Mouse (Mus musculus): ENCODE data around the gene Fgd2. TPM values are rescaled to one million over a fixed set of nuclear protein-coding genes. Genes with fewer than 3 reads are reported as not detected.
"Not testable (repeated sequence)": the region's sequence is repeated elsewhere in the genome, so short reads cannot be mapped to it uniquely, and the experiment has no call there.

The Fgd2 gene
- polyA plus RNA-seq, 3 experiments from 2014 or later, result 1.5 to 3.3 TPM; not detected in 1

DNA sequence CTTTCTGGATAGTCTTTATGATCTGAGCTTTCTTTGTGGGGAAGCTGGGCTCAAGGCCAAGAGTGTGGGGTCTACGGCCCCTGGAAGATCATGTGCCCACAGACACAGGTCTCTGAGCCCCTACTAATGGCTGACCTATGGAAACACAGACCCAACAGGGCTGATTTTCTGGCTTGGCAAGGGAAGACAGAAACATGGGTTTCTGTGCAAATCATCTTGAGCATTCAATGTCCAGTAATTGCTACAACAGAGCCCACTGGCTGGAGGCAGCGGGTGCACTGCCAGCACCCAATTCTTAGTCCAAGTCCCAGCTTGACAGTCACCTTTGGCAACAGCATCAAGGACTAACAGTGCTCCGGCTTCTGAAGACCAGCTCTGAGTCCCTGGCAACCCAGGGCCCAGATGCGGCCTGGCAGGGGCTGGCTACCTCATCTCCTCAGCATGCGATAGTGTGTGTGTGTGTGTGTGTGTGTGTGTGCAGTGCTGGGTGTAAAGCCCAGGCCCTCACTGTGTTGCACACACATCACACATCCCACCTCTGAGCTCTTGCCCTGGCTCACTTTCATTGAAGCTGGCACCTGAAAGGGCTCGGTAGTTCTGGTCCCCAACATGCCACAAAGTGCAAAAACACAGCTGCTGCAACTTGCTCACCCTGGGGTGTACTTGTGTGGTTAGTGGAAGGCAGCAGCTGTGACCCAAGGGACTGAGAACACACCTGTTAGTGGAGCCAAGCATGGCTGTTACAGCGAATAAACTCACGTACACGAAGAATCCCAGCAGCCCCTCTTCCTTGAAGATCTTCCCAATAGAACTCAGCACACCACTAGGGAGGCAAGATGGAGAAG, 22.5 kb upstream of the Fgd2 start:
- ATAC-seq, result no peak

DNA sequence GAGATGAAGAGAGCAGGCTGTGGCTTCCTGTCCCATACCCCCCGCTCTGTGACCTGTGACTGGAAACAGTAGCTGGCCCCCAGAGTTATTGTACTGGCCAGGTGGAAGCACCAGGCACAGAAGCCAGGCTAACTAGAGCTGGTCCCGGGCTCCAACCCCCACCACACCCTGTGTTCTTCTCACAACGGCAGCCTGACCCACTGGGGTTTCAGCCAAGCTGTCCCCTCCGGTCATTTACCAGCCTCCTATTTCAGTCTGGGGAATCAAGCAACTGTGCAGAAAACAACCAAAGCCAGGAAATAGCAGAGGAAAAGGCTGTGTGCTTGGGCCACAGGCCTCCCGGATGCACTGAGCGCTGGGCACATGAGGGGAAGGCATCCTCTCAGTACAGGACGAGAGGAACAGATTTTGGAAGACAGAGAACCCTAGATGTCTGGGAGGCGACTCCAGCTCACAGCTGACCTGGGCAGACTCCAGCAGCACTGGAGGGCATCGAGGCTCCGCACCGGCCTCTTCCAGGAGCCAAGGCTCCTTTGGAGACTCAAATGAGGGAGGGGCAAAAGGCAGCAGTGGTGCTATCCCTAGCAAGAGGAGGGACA, 21.4 kb upstream of the Fgd2 start:
- ATAC-seq, result no peak

DNA sequence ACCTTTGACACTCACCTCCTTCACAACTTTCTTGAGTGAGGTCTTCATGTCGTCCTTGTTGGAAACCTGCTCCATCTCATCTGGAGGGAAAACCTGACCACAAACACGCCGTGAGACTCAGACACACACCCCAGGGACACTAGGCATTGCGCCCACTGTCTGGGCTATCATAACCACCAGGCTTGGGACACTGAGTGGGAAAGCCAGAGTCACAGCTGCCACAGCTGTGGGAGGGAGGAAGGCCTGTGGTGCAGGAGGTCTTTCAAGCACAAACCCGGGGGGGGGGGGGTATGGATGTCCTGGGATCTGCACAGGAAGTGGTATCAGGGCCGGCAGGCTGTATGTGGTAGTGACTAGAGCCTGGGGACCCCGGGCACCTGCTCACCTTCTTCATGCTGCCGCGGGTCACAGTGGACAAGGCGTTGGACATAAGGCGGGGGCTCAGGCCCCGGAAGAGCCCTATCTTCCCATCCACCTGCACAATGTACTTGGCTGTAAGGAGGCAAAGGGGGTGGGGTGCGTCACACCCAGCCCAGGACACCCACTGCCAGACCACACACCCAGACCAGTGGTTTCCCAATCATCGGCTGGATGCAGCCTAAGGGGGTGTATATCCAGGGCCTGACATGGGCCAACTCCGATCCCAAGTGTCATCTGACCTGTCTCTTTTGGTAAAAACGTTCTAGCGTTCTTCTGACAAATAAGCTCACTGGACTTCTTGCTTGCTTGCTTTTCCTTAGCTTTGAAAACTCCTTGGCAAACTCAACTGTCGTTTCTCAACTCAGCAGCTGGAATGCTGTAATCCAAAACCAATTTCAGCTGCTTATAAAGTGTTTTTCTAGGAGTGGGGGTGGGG, 20.1 kb upstream of the Fgd2 start:
- no peak for ATAC-seq

DNA sequence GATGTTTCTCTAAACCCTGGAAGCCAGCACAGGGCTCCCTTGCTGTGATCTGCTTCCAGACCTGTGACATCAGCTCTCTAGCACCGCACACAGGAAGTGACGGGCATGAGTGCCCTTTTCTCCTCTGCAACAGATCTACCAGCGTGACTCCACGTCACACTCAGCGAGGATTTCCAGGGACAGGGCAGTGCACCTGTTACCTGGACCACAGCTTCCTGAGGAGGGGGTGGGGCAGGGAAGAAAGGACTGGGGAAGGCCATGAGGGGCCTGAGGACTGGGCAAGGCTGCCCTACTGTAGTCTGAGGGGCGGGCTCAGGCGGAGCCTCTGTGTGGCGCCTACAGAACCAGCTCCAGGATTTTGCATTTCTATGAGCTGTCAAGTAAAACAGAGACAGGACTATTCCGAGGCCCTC, 19.1 kb upstream of the Fgd2 start:
- ATAC-seq, result no peak

DNA sequence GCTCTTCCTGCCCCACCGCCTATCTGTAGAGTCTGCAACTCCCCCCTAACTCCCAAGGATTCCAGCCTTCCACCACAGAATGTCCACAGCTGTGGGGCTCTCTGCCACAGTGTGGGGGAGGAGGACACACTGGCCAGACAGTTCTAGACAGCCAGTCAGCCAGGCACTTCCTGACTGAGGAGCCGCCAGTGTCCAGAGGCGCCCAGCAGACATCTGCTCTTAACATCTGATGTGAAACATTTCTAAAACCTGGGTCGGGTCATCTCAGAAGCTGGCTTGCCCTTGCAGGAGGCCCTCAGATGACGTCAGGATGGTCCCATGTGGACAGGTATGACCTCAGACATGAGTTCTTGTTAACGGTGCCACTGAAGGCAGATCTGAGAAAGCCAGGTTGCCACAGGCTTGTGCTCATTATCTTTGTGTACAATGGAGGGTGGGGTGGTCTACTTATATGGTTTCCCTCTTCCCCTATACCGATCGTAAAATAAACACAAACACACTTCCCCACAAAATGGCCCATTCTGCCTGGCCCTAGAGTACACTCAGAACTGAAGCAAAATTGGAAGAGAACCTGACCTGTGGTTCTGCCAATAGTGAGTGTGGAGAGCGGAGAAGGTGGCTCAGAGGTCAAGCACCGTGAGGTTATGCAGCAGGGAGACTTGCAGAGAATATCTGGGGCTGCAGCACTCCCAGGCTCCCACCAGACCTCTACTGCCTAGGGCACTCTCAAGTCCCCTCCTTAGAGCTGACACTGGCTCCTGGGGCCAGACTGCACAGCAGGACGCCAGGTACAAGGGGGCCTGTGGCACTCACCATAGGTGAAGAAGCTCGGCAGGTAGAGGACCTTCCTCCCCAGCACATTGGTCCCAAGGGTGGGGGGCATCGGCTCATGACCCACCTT, 18.5 kb upstream of the Fgd2 start:
- ATAC-seq, result no peak

DNA sequence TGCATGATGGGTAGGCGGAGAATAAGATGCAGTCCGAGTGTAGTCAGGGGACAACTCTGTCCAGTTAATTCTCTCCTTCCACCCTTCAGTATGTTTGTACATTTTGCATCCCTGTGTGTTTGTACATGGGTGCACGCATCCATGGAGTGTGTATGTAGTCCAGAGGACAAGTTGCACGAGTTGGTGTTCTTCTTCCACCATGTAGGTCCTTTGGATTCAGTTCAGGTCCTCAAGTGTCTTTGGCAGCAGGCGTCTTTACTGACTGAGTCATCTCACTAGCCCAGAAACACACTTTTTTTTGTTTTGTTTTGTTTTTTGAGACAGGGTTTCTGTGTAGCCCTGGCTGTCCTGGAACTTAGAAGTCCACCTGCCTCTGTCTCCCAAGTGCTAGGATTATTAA, 17.5 kb upstream of the Fgd2 start:
- ATAC-seq, result no peak

DNA sequence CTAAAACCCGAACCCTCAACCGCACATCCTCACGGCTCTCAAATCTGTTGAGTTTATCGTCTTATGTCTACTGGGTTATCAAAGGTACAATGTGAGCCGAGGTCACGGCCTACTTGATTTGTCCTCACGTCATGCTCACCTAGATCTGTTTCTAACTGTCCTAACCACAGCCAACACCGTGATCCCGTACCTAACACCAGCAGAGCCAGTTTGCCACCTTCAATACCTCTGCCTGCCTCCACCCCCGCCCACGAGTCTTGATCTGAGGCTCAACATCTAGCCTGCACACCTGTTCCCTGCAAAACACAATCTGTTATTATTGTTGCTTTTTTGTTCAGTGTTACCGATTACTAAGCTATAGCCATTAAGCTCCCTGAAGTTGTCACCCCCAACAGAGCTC, 15.4 kb upstream of the Fgd2 start:
- no peak for ATAC-seq

DNA sequence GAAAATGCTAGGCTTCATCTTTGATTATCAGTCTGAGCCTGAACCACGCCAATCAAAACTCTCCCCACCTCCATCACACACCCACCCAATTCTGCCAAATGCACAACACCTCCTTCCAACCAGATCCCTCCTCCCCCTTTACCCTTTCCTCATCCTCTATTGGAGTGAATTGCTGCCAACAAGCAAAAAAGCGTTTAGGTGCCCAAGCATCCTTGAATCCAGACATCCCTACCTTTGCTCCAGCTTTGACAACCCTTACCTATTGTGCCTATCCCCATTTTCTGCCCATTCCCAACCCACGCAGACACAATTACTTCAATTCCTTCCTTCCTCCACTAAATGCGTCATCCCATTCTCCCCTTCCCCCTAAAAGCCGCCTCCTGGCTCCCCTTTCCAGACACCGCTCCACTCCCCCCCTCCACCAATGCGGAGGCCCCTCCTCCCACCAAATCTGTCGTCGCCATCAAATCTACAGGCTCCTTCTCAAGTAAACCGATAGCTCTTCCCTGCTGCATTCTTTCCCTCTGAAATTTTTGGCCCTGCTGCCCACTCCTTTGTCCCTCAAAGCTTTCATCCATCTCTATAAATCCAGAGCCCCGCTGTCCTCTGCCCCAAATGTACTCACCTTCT, 14.1 kb upstream of the Fgd2 start:
- ATAC-seq, result no peak

DNA sequence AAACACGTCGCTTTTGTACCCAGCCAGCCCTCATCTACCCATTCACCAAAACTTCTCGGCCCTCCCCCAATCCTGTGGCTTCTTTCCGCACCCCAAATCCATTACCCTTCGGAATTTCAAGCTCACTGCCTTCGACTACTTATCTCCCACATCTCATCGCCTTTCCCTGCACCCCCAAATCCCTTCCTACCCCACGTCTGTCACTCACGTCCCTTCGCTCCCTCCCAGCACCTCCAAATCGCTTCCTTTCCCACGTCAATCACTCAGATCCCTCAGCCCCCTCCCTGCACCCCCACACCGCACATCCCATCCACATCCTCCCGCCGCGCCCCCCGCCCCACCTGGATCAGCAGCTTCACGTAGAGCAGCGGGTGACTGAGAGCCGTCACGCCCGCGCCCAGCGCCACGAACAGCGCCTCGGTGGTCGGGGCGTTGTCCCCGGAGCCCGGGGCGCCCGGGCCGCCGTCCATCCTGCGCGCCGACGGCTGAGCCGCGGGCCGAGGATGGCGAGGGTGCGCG, 13.5 kb upstream of the Fgd2 start:
- ATAC-seq, result peak; percentile 17

DNA sequence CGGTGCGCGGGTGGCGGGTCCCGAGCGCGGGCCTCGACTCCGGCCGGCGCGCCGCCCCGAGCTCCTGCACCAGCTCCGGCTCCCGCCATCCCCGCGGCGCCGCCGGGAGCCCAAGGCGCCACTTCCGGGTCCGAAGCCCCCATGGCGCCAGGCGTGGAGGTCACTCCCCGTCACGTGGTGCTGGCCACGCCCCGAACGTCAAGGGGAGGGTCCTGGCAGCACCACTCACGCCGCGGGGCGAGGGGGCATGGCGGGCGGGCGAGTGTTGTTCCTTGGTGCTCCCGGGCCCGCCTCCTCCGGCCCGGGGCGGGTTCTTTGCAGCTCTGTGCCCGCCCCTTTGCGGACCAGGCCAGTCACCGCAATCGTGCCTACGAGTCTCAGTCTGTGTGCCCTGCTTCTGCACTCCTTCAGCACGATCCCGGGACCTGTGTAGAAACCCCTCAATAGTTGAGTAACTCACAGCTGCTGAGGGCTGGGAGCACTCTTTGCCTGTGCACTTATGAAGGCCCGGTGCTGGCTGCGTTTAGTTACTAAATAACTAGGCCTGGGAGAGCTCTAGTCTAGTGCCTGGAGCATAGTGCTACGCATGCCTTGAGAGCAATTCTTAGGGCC, 13.0 kb upstream of the Fgd2 start, which contains the start of gene Mtch1:
Mtch1 (minus strand) TSS at position 290 of the 612 bp plus-strand sequence.
- peak; percentile 90 for ATAC-seq

DNA sequence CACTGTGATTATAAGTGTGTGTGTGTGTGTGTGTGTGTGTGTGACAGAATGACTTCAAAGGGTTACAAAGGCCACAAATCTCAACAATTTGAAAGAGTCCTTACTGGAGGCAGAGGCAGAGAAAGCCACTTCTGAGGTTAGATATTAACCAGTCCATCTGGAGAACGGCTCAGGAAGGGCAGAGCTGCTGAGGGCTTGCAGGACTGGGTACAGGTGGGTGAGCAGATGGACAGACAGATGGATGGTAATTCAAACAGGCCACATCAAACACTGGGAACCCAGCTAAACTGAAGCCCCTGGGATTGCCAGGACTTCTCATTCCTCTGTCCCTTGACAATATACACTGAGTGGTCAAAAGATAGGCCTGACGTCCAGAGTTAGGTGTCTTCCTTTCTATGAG, 11.7 kb upstream of the Fgd2 start:
- ATAC-seq, result no peak

DNA sequence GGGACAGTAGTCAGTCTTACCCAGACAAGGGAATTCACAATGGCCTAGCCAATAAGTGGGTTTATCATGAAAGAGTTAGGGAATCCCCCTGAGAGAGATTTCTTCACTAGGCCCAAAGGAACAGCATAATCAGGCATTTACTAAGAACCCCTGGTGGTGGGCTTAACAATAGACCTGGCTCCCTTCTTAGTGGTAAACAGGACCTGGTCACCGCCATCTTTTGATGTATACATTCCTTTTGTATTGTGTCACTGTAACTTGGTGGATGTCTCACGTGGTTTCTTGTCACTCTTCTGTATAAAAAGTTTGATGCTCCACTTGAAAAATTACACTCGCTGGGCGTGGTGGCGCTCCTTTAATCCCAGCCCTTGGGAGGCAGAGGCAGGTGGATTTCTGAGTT, 9.7 kb upstream of the Fgd2 start:
- not testable (repeated sequence) for ATAC-seq

DNA sequence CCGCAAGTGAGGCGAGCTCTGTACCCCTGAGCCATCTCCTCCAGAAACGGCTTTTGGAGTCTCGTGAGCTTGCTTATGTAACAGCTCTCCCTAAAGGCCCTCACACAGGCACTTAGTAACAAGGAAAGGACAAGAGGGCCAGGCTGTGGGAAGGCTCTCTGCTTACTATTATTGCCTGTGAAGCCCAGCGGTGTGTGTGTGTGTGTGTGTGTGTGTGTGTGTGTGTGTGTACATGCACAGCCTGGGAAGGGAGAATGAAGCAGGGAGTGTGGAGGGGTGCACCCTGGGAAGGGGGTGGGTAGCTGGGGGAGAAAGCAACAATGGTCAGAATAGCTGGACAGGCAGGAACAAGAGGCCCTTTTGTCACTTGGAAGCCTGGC, 5.3 kb upstream of the Fgd2 start:
- ATAC-seq, result no peak

DNA sequence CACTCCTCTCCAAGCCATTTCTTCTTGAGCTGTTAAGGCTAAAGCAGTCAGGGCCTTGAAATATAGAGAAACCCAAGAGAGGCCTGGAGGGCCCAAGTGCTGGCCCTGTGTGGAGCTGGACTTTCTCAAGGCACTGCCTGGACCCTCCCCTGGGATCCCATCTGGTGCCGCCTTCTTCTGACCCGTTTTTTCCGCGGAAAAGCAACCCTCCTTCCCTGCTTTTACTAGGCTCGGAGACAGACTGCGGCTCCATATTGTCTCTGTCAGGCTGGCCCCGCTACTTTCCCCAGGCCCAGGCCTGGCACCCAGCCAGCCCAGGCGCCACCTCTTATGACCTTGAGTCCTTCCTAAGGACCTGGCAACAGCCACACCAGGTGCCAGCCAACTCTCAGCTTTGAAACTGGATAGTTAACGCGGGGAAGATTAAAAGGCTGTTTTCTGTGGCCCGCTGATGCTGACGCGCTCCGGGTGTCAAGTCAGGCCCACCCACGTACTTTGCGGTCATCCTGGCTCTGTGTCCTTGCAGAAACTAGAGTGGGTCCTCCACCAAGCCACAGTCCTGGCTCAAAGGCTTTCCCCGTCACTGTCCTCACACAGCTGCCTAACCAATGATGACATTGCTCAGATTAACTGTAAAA, 4.8 kb upstream of the Fgd2 start:
- ATAC-seq, result no peak

DNA sequence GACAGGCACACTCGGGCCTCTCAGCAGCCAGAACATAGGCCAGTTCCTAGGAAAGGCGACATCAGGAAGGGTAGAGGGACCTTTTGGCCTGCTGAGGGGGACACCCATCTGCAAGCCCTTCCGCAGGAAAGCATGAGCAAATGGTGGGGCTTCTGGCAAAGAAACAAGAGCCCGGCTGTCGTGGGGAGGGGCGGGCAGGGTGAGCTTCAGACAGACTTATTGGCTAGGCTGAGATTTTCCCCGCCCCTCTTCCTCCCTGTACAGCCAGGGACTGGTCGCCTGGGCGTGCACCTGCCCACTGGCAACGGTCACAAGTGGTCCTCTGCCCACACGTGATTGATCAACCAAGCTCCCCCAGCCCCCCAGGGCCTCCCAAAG, 4.2 kb upstream of the Fgd2 start:
- ATAC-seq, result no peak

DNA sequence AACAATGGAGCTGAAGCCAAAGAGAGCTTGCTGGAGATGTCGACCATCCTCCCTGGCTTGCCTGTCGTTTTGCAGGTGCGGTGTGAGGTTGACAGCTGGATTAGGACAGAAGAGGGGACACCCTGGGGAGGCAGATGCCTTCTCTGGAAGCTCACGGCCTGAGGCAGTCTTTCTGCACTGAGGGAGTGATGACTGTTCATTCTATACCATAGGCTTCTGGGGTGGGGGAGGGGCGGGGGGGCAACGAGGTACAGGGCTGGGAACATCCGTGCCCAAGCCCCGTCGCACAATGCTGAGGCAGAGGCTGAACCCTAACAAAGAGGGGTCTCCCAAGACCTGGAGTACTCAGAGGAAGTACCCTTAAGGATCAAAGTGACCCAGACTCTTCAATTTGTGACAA, 3.8 kb upstream of the Fgd2 start:
- ATAC-seq, result no peak

DNA sequence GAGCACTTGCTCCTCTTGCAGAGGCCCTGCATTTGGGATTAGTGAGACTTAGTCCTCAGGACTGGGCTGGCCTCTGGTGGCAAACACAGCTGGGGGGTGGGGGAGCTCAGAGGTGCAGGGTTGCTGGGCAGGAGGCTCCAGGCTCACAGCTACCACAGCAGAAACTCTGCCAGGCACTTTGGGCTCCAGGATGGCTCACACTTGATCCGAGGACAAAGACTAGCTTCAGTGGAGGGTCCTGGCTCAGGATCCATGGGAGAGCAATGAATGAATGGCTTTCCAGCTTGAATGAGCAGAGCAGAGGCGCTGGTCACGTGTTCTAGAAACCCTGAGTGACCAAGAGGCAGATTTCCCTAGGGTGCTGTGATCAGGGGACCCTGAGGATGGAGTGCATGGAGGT, 1.8 kb upstream of the Fgd2 start:
- no peak for ATAC-seq

DNA sequence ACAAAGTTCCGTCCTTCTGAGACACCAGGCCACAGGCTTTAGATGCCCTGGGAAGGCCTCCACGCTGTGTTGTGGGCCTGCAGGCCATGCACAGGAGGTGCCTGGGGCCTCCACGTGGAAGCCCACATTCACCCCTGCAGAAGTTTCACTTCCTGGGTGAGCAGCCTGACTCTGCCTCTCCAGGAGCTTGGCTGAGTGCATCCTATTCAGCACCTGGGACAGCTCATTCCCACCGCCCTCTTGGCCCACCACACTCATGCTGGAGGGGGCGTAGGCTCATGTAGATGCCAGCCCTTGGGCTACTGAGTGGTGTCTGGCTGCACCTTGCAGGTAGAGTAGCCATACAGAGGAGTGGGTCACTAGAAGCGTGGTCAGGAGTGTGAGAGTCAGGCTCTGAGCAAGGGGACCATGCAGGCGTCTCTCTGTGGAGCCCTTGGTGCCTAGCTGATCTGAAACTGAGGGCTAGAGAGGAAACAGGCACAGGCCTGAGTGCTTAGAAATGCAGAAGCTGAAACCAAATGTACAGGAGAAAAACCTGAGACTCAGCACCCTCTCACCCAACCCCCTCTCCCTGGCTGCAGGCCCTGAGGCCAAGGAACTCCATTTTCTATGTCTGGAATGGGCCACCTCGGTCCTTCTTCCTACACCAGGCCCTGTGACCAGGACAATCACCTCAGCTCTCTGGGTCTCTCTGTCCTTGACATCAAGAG, 1.4 kb downstream of the Fgd2 start:
- no peak for ATAC-seq

DNA sequence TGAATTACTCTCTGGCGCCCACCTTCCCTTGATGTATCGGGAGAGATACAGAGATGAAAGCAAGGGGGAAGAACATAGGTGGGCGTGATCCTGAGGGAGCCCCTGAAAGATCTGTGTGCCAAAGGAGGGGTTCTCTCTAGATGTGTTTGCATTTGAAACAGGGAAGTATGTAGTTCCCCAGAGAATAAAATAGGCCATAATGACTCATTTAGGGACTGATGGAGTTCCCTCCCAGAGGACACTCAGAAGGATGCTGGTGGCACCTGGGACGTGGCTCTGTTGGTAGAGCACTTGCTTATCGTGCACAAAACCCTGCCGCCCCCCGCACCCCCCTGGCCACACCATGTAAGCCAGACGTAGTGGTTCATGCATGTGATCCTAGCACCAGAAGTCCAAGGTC, 2.4 kb downstream of the Fgd2 start:
- ATAC-seq, result no peak

DNA sequence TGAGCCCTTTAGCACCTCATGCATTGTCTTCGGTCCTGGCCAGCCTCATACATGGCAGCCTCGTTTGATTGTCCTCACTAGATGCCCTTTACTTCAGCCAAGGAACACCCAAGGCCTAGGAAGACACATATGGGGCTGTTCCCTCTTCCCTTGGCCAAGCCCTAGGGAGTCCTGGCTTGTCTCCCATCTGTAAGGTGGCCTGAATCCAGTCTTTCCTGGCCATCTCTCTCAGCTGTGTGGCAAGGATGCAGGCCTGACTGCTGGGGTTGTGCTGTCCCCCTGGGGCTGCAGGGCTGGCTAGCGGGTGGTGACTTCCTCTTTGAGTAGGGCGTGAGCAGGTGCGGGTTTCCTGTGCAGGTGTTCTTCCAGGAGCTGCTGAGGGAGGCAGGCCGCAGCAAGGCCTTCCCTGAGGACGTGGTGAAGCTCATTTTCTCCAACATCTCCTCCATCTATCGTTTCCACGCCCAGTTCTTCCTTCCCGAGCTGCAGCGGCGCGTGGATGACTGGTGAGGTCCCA, 4.4 kb downstream of the Fgd2 start:
- no peak for ATAC-seq
